Mouse (Mus musculus) ES-Bruce4 (cell line): ENCODE measurements around the gene Napsa. TPM values are rescaled to one million over a fixed set of nuclear protein-coding genes. Genes with fewer than 3 reads are reported as not detected.

Experiments
- H3K27ac ChIP-seq: 2 replicates; pipeline ENCODE4 v1.5.1; 2012; ENCODE audit warnings: low read length, inconsistent platforms; ENCODE audit not compliant: insufficient read depth
- H3K27me3 ChIP-seq: 2 replicates; pipeline ENCODE4 v1.6.1; 2012; ENCODE audit warnings: mild to moderate bottlenecking, low read length, inconsistent platforms; ENCODE audit not compliant: control insufficient read depth, poor library complexity, insufficient read depth, severe bottlenecking
- H3K36me3 ChIP-seq: 2 replicates; pipeline ENCODE4 v1.6.1; 2012; ENCODE audit warnings: inconsistent platforms, mild to moderate bottlenecking, low read length, moderate library complexity; ENCODE audit not compliant: control insufficient read depth, poor library complexity, insufficient read depth, severe bottlenecking
- H3K4me1 ChIP-seq: one replicate; pipeline ENCODE4 v1.8.1; 2011; ENCODE audit warnings: low read length; ENCODE audit not compliant: control insufficient read depth, insufficient read depth
- H3K4me3 ChIP-seq: 2 replicates; pipeline ENCODE4 v1.5.1; 2011; ENCODE audit warnings: low read depth, mild to moderate bottlenecking, low read length
- H3K9ac ChIP-seq: 2 replicates; pipeline ENCODE4 v1.6.1; 2012; ENCODE audit warnings: low read depth, mild to moderate bottlenecking, inconsistent platforms; ENCODE audit not compliant: poor library complexity, severe bottlenecking
- H3K9me3 ChIP-seq: replicated peaks from 2 replicates; pipeline ENCODE4 v1.6.1; 2012; ENCODE audit warnings: mild to moderate bottlenecking, low read length, inconsistent platforms; ENCODE audit not compliant: control insufficient read depth, poor library complexity, insufficient read depth, severe bottlenecking
- CTCF ChIP-seq: IDR thresholded peaks from one replicate; pipeline ENCODE4 v1.8.1; 2011; ENCODE audit warnings: low read depth, low read length
- EP300 ChIP-seq: IDR thresholded peaks from 2 replicates; pipeline ENCODE4 v1.6.1; 2011; ENCODE audit warnings: low read depth, low read length; ENCODE audit not compliant: insufficient read depth
- POLR2A ChIP-seq: IDR thresholded peaks from one replicate; pipeline ENCODE4 v1.8.1; 2011; ENCODE audit warnings: low read length; ENCODE audit not compliant: insufficient read depth
- polyA plus RNA-seq: library from polyadenylated mRNA; stranded (reverse); fragments of >200 nt; gene quantifications from 2 replicates; pipeline ENCODE4 v1.2.4, GENCODE M21; 2011; ENCODE audit warnings: low read depth; ENCODE audit not compliant: missing spikeins, insufficient read depth, insufficient read length

Napsa gene
- polyA plus RNA-seq, 1 experiment, result 1.1 TPM

GRCm38 (mm10) chr7:44571811-44572210 is 369 bp upstream of the Napsa start:
- H3K4me1 ChIP-seq, result peaks cover 1% of the 10 kb centered on the region
- H3K27ac ChIP-seq, result no peak overlapping the region
- TF ChIP-seq EP300, result no peak
- TF ChIP-seq CTCF, result no peak
- no peak for TF ChIP-seq POLR2A
- no peaks in the 10 kb centered on the region for H3K27me3 ChIP-seq
- H3K4me3 ChIP-seq, result no peak overlapping the region
- H3K9me3 ChIP-seq, result no peaks in the 10 kb centered on the region
- no peaks in the 10 kb centered on the region for H3K36me3 ChIP-seq
- no peak overlapping the region for H3K9ac ChIP-seq

GRCm38 (mm10) chr7:44572956-44573484 is 840 bp downstream of the Napsa start:
- Histone ChIP-seq H3K9me3 (no peaks in the 10 kb centered on the region), H3K27ac (no peak overlapping the region), H3K9ac (no peak overlapping the region), H3K4me3 (no peak overlapping the region), H3K27me3 (no peaks in the 10 kb centered on the region), H3K4me1 (peaks cover 1% of the 10 kb centered on the region), H3K36me3 (no peaks in the 10 kb centered on the region)
- no peak for TF ChIP-seq CTCF
- TF ChIP-seq EP300, result no peak
- TF ChIP-seq POLR2A, result no peak

GRCm38 (mm10) chr7:44576333-44576844 is 4.2 kb downstream of the Napsa start:
- H3K27me3 ChIP-seq, result no peaks in the 10 kb centered on the region
- H3K4me1 ChIP-seq, result peaks cover 1% of the 10 kb centered on the region
- no peak overlapping the region for H3K9ac ChIP-seq
- H3K9me3 ChIP-seq, result no peaks in the 10 kb centered on the region
- no peak overlapping the region for H3K27ac ChIP-seq
- no peak overlapping the region for H3K4me3 ChIP-seq
- no peaks in the 10 kb centered on the region for H3K36me3 ChIP-seq
- TF ChIP-seq POLR2A (no peak), CTCF (no peak), EP300 (no peak)

GRCm38 (mm10) chr7:44581637-44582036 is 9.5 kb downstream of the Napsa start:
- TF ChIP-seq EP300 (no peak), CTCF (no peak), POLR2A (no peak)
- Histone ChIP-seq H3K27ac (no peak overlapping the region), H3K27me3 (no peaks in the 10 kb centered on the region), H3K9ac (no peak overlapping the region), H3K4me3 (no peak overlapping the region), H3K36me3 (no peaks in the 10 kb centered on the region), H3K4me1 (no peaks in the 10 kb centered on the region), H3K9me3 (no peaks in the 10 kb centered on the region)

GRCm38 (mm10) chr7:44582709-44583108 is 10.5 kb downstream of the Napsa start:
- Histone ChIP-seq H3K4me3 (no peak overlapping the region), H3K36me3 (no peaks in the 10 kb centered on the region), H3K9me3 (no peaks in the 10 kb centered on the region), H3K9ac (no peak overlapping the region), H3K27me3 (no peaks in the 10 kb centered on the region), H3K4me1 (no peaks in the 10 kb centered on the region), H3K27ac (no peak overlapping the region)
- no peak for TF ChIP-seq POLR2A
- TF ChIP-seq EP300, result no peak
- no peak for TF ChIP-seq CTCF

- H3K4me1 ChIP-seq, result no peaks in the 10 kb centered on the region
- H3K9ac ChIP-seq, result no peak overlapping the region
- no peaks in the 10 kb centered on the region for H3K9me3 ChIP-seq
- no peak overlapping the region for H3K4me3 ChIP-seq
- TF ChIP-seq CTCF (no peak), POLR2A (no peak), EP300 (no peak)
- no peaks in the 10 kb centered on the region for H3K27me3 ChIP-seq
- no peak overlapping the region for H3K27ac ChIP-seq
- no peaks in the 10 kb centered on the region for H3K36me3 ChIP-seq
Measured at GRCm38 (mm10) chr7:44583146-44583545, 11.0 kb downstream of the Napsa start.
